Mouse (Mus musculus): ENCODE results near the gene Rab34.

- TF ChIP-seq CTCF (IDR thresholded peaks at IDR 0.05; ENCODE audit: low read depth), result no peak
- TF ChIP-seq EP300 (IDR thresholded peaks at IDR 0.05; ENCODE audit: low read depth), result no peak
These were observed 19.4 kb upstream of the Rab34 start for GRCm38 (mm10) chr11:78168541-78169468.

All from heart, postnatal 0 days (tissue).